Mouse (Mus musculus) liver, embryonic 14.5 days (tissue): ENCODE measurements at regions not wholly inside any gene's neighbourhood (a gene's known extent, or its start where the extent isn't known, plus 50 kb on each side); places are given as distances from the start of the nearest gene placed in this dataset.

Experiments used
- CTCF ChIP-seq: IDR thresholded peaks from 2 replicates; pipeline ENCODE4 v1.5.1; 2016; ENCODE audit warnings: antibody characterized with exemption, low read depth, control low read depth
- EP300 ChIP-seq: IDR thresholded peaks from 2 replicates; pipeline ENCODE4 v1.6.1; 2016; ENCODE audit warnings: antibody characterized with exemption, low read depth

DNA sequence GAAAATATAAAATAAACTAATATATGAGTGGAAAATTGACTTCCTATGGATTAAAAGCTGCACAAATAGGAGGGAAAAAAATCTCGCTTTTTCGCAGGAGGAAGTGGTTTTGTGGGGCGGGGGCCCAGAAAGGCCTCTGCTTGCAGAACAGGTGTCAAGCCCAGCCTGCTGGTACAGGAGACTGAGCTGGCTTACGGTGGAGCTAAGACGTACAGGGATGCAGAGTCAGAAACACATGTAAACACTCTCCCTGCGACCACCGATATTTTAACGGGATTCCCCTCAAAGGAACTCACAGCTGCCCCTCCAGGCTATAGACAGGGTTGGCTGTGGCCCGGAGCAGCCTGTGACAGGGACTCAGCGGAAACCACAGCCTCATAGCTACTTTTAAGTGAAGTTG, 87.1 kb upstream of the Nkx1-1 start:
- no peak for TF ChIP-seq CTCF
- no peak for TF ChIP-seq EP300
